Mouse (Mus musculus): ENCODE results near the gene Gm867. TPM values are rescaled to one million over a fixed set of nuclear protein-coding genes. Genes with fewer than 3 reads are reported as not detected.

The Gm867 gene
- total RNA-seq, 2 experiments from 2014 or later = not detected

- DNase-seq = no peak
- intact Hi-C loops (cut with DNase I; ENCODE audit: low total_unique reads) = no loop called here
These were observed 33.6 kb downstream of the Gm867 start for GRCm38 (mm10) chr10:75906882-75907281.

- DNase-seq = no peak
- intact Hi-C loops (cut with DNase I; ENCODE audit: low total_unique reads) = no loop called here
These were observed 36.1 kb downstream of the Gm867 start for GRCm38 (mm10) chr10:75904391-75904790.

GRCm38 (mm10) chr10:75898846-75899245 lies 41.6 kb downstream of the Gm867 start:
- DNase-seq = peak; percentile 75
- intact Hi-C loops (cut with DNase I; ENCODE audit: low total_unique reads) = loop anchor here (5.0 kb wide), 1 partner anchor 48 kb away; no protein-coding TSS in a partner anchor

- intact Hi-C loops (cut with DNase I; ENCODE audit: low total_unique reads) = loop anchor here (5.0 kb wide), 1 partner anchor 49 kb away; no protein-coding TSS in a partner anchor
- DNase-seq = no peak
These were observed 42.4 kb downstream of the Gm867 start for GRCm38 (mm10) chr10:75898039-75898564.

- DNase-seq = peak; percentile 80
- intact Hi-C loops (cut with DNase I; ENCODE audit: low total_unique reads) = loop anchor here (5.0 kb wide), 1 partner anchor 50 kb away; no protein-coding TSS in a partner anchor
These were observed 43.1 kb downstream of the Gm867 start for GRCm38 (mm10) chr10:75897373-75897772.

- intact Hi-C loops (cut with DNase I; ENCODE audit: low total_unique reads) = loop anchor here (5.0 kb wide), 1 partner anchor 51 kb away; no protein-coding TSS in a partner anchor
- no peak for DNase-seq
These were observed 44.3 kb downstream of the Gm867 start for GRCm38 (mm10) chr10:75896208-75896607.

- intact Hi-C loops (cut with DNase I; ENCODE audit: low total_unique reads) = loop anchor here (5.0 kb wide), 1 partner anchor 52 kb away; no protein-coding TSS in a partner anchor
- DNase-seq = no peak
These were observed 44.7 kb downstream of the Gm867 start for GRCm38 (mm10) chr10:75895730-75896129.

- intact Hi-C loops (cut with DNase I; ENCODE audit: low total_unique reads) = no loop called here
- no peak for DNase-seq
These were observed 45.9 kb downstream of the Gm867 start for GRCm38 (mm10) chr10:75894601-75895000.

- DNase-seq = peak; percentile 86
- intact Hi-C loops (cut with DNase I; ENCODE audit: low total_unique reads) = no loop called here
These were observed 47.3 kb downstream of the Gm867 start, which contains the start of gene Derl3 for GRCm38 (mm10) chr10:75893089-75893750. Derl3 (plus strand) TSS chr10:75893413.

GRCm38 (mm10) chr10:75889406-75890153 lies 50.9 kb downstream of the Gm867 start:
- DNase-seq = no peak
- intact Hi-C loops (cut with DNase I; ENCODE audit: low total_unique reads) = no loop called here

Other genes with a start within 250 kb of the Gm867 start
- 10 to 100 TPM in 1 of 2 experiments, 1 to 10 TPM in 1; 9.6 to 10.9 TPM for gene Cabin1, start 176.3 kb downstream of the Gm867 start, total RNA-seq (2021)
- 10 to 100 TPM; 36.8 to 39.9 TPM for gene Ddt, start 167.3 kb downstream of the Gm867 start, total RNA-seq (2021)
- gene Gm20441, start 159.7 kb downstream of the Gm867 start, total RNA-seq (2021) = not detected
- 1 to 10 TPM; 5.3 to 7.5 TPM for gene Gstt3, start 159.3 kb downstream of the Gm867 start, total RNA-seq (2021)
- gene Gstt1, start 142.1 kb downstream of the Gm867 start, total RNA-seq (2021) = 1 to 10 TPM; 7.0 to 8.2 TPM
- gene Gstt4, start 118.1 kb downstream of the Gm867 start, total RNA-seq (2021) = not detected
- gene Gstt2, start 103.2 kb downstream of the Gm867 start, total RNA-seq (2021) = 1 to 10 TPM; 5.6 to 6.9 TPM
- 100 to 1,000 TPM; 155 to 170 TPM for gene Mif, start 80.4 kb downstream of the Gm867 start, total RNA-seq (2021)
- not detected for gene Derl3, start 47.3 kb downstream of the Gm867 start, total RNA-seq (2021)
- gene Smarcb1, start 19.1 kb downstream of the Gm867 start, total RNA-seq (2021) = 10 to 100 TPM; 17.7 to 28.0 TPM
- gene Chchd10, start 7.5 kb downstream of the Gm867 start, total RNA-seq (2021) = 1,000 to 10,000 TPM in 1 of 2 experiments, 100 to 1,000 TPM in 1; 861 to 1,001 TPM
- 1 to 10 TPM; 3.5 to 4.8 TPM for gene Mmp11, start 4.2 kb downstream of the Gm867 start, total RNA-seq (2021)
- gene Vpreb3, start 2.4 kb upstream of the Gm867 start, total RNA-seq (2021) = not detected
- not detected for gene Gm5134, start 13.8 kb upstream of the Gm867 start, total RNA-seq (2021)
- 1 to 10 TPM; 7.5 TPM for gene Zfp280b, start 92.0 kb upstream of the Gm867 start, total RNA-seq (2021)
- gene Slc5a4b, start 170.3 kb upstream of the Gm867 start, total RNA-seq (2021) = not detected
- gene Slc5a4a, start 206.8 kb upstream of the Gm867 start, total RNA-seq (2021) = not detected

Measured in gastrocnemius, postnatal 14 days (tissue).